Mouse (Mus musculus): ENCODE measurements around the gene Galr3. TPM values are rescaled to one million over a fixed set of nuclear protein-coding genes. Genes with fewer than 3 reads are reported as not detected.

The Galr3 gene
- polyA plus RNA-seq, 1 experiment from 2014 or later, result 0.43 TPM

Small RNAs within 50 kb of the gene (microRNA-seq; reads per million reads assigned to microRNA genes)
- 1.3 reads per million for gene Mir6956

Other genes with a start within 250 kb of the Galr3 start
- gene Card10, start 238.8 kb upstream of the Galr3 start, polyA plus RNA-seq (2015; fragmentation: Nextera tagmentation; extraction: Ambion mirVana), result 4.0 and 4.4 TPM in 2 replicates
- gene Cdc42ep1, start 199.3 kb upstream of the Galr3 start, polyA plus RNA-seq (2015; fragmentation: Nextera tagmentation; extraction: Ambion mirVana), result 47.9 and 52.2 TPM in 2 replicates
- gene Lgals2, start 186.4 kb upstream of the Galr3 start, polyA plus RNA-seq (2015; fragmentation: Nextera tagmentation; extraction: Ambion mirVana), result 86.6 and 122 TPM in 2 replicates
- 48.4 and 51.4 TPM in 2 replicates for gene Gga1, start 164.7 kb upstream of the Galr3 start, polyA plus RNA-seq (2015; fragmentation: Nextera tagmentation; extraction: Ambion mirVana)
- 0.32 and 0.46 TPM in 2 replicates for gene Gm49510, start 142.2 kb upstream of the Galr3 start, polyA plus RNA-seq (2015; fragmentation: Nextera tagmentation; extraction: Ambion mirVana)
- gene Sh3bp1, start 142.1 kb upstream of the Galr3 start, polyA plus RNA-seq (2015; fragmentation: Nextera tagmentation; extraction: Ambion mirVana), result 42.1 and 44.5 TPM in 2 replicates
- 5.1 and 5.9 TPM in 2 replicates for gene Pdxp, start 128.0 kb upstream of the Galr3 start, polyA plus RNA-seq (2015; fragmentation: Nextera tagmentation; extraction: Ambion mirVana)
- 1,528 and 1,531 TPM in 2 replicates for gene Lgals1, start 115.2 kb upstream of the Galr3 start, polyA plus RNA-seq (2015; fragmentation: Nextera tagmentation; extraction: Ambion mirVana)
- 45.6 and 46.9 TPM in 2 replicates for gene Nol12, start 107.0 kb upstream of the Galr3 start, polyA plus RNA-seq (2015; fragmentation: Nextera tagmentation; extraction: Ambion mirVana)
- 54.2 and 63.6 TPM in 2 replicates for gene Triobp, start 94.2 kb upstream of the Galr3 start, polyA plus RNA-seq (2015; fragmentation: Nextera tagmentation; extraction: Ambion mirVana)
- gene H1f0, start 13.4 kb upstream of the Galr3 start, polyA plus RNA-seq (2015; fragmentation: Nextera tagmentation; extraction: Ambion mirVana), result 479 and 551 TPM in 2 replicates
- 35.7 and 35.8 TPM in 2 replicates for gene Ankrd54, start 21.0 kb downstream of the Galr3 start, polyA plus RNA-seq (2015; fragmentation: Nextera tagmentation; extraction: Ambion mirVana)
- 208 and 211 TPM in 2 replicates for gene Eif3l, start 33.3 kb downstream of the Galr3 start, polyA plus RNA-seq (2015; fragmentation: Nextera tagmentation; extraction: Ambion mirVana)
- gene Micall1, start 67.0 kb downstream of the Galr3 start, polyA plus RNA-seq (2015; fragmentation: Nextera tagmentation; extraction: Ambion mirVana), result 10.4 and 11.2 TPM in 2 replicates
- gene Polr2f, start 99.1 kb downstream of the Galr3 start, polyA plus RNA-seq (2015; fragmentation: Nextera tagmentation; extraction: Ambion mirVana), result 281 and 302 TPM in 2 replicates
- 6.9 and 7.3 TPM in 2 replicates for gene 1700088E04Rik, start 99.4 kb downstream of the Galr3 start, polyA plus RNA-seq (2015; fragmentation: Nextera tagmentation; extraction: Ambion mirVana)
- gene Sox10, start 123.4 kb downstream of the Galr3 start, polyA plus RNA-seq (2015; fragmentation: Nextera tagmentation; extraction: Ambion mirVana), result 5.3 and 5.4 TPM in 2 replicates
- 55.0 and 58.7 TPM in 2 replicates for gene Pick1, start 187.3 kb downstream of the Galr3 start, polyA plus RNA-seq (2015; fragmentation: Nextera tagmentation; extraction: Ambion mirVana)
- gene Gm49486, start 187.5 kb downstream of the Galr3 start, polyA plus RNA-seq (2015; fragmentation: Nextera tagmentation; extraction: Ambion mirVana), result 0.23 and 0.55 TPM in 2 replicates
- 0.15 TPM in 1 of 2 replicates, not detected in the other for gene Slc16a8, start 212.9 kb downstream of the Galr3 start, polyA plus RNA-seq (2015; fragmentation: Nextera tagmentation; extraction: Ambion mirVana)
- gene Baiap2l2, start 243.7 kb downstream of the Galr3 start, polyA plus RNA-seq (2015; fragmentation: Nextera tagmentation; extraction: Ambion mirVana), result 7.1 and 7.3 TPM in 2 replicates